Mouse (Mus musculus) NIH3T3 (cell line): Measurements from ENCODE around the gene Fcrla.

ENCODE experiments used
- DNase-seq: peaks from one replicate; pipeline ENCODE4 v3.0.0-alpha.2; 2012; ENCODE audit warnings: low read depth

Gene Fcrla

GRCm38 (mm10) chr1:170884978-170885561 is 42.3 kb downstream of the Fcrla start, which contains the start of the genes Gm26620 and Dusp12:
TSS of gene Gm26620 (plus strand) at chr1:170885065.
TSS of gene Dusp12 (minus strand) at chr1:170885540.
- DNase-seq = peak; percentile 95

DNA sequence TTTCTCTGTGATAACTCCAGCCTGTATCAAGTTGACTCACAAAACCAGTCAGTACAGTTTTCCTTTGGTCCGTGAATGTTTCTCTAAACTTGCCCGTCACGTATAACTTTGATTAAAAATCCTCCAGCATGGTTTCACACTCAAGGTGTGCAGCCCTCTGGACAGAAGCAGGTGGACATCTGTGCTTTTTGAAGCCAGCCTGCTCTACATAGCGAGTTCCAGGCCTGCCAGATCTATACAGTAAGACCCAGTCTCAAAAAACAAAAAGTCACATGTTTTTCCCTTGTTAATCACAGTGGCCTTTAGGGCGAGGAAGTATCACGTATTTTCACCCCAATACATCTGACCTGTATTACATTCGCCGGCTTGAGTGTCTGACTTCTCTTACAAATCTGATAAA is 43.0 kb downstream of the Fcrla start:
- no peak for DNase-seq

DNA sequence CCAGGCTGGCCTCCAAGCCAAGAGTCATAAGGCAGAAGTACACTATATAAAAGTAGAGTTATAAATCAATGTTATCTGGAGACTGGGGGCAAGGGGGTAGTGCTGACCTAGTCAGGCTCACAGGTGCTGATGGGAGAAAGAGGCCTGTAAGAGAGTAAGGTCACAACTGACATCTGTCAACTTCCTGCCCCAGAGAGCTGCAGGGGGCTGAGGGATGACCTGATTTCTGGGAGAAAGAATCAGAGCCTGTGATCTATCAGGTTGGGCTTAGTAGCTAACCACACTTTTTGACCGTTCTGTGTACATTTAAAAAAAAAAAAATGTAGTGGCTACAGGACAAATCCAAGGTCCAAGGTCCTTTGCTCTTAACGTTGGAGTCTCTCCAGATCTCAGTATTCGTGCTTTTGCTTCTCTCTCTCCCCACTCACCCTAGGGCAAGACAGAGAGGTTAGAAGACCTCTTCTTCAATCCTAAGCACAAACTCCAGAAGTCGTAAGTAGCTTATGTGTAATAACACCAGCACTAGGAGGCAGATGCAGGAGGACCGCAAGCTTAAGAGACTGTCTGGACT is 44.4 kb downstream of the Fcrla start:
- no peak for DNase-seq

DNA sequence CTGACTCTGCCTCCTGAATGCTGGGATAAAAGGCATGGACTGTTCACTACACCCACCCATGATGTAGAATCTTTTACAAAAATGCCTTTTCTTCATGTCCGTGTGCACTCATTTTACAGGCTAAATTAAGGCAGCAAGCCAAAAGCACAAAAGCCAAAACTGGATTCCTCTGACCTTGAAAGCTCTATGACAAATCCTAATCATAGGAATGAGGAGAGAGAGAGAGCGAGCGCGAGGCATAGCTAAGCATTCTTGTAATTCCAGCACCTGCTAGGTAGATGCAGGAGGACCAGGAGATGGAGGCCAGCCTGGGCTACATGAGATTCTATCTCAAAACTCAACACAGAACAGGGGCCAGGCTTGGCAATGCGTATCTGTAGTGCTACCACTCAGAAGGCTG is 50.5 kb downstream of the Fcrla start:
- DNase-seq = no peak

GRCm38 (mm10) chr1:170875676-170876075 is 51.7 kb downstream of the Fcrla start:
- DNase-seq = no peak

DNA sequence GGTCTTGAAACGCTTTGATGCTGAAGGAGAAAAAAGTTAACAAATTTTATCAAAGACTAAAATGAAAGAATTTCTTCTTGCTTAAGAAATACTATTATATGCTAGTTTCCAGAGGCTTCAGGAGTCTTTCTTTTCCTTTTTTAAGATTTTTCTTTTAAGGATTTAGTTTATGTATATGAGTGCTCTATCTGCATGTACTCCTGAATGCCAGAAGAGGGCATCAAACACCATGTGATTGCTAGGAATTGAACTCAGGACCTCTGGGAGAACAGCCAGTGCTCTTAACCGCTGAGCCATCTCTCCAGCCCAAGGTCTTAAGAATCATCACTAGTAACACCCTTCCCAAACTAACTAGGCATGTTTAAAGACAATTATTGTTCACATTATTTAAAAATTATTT is 55.4 kb downstream of the Fcrla start:
- no peak for DNase-seq

- no peak for DNase-seq
Measured at GRCm38 (mm10) chr1:170871402-170871801, 56.0 kb downstream of the Fcrla start.

DNA sequence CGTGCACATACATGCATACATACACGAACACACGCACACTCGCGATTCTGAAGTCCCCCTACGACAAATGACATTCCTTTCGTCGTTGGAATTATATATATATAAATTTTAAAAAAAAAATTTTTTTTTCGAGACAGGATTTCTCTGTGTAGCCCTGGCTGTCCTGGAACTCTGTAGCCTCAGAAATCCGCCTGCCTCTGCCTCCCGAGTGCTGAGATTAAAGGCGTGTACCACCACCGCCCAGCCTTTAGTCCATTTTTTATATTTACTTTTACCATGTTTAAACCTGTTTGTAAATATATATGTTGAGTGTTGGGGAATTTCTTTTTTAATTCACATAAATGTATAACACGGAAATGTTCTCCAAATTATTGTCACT is 58.5 kb downstream of the Fcrla start:
- DNase-seq = no peak

- peak; percentile 83 for DNase-seq
Measured at GRCm38 (mm10) chr1:170868107-170868904, 59.1 kb downstream of the Fcrla start.

DNA sequence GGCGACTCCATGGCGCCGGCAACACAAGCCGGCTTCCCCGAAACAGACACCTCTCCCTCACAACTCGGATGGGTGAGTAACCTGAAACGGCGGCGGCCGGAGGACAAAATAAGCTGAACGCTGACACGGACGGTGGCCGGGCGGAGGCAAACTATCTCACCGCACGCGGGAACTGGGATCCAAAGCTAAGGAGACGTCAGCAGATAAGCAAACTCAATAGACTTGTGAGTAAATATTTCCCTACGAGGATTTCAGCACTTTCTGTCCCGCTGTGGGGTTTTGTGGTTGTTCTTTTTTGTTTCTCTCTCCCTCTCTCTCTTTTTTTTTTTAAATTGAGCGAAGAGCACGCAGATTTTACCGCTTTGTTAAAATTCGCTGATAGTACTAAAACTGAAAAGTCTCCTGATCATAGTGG is 59.7 kb downstream of the Fcrla start, which contains the start of gene Atf6:
Gene Atf6 (minus strand): TSS at position 81 of the 415 bp plus-strand sequence.
- DNase-seq = peak; percentile 98
